Mouse (Mus musculus) heart, adult 2 months (tissue): Measurements from ENCODE around the gene Itga9. TPM values are rescaled to one million over a fixed set of nuclear protein-coding genes. Genes with fewer than 3 reads are reported as not detected.
A peak's percentile ranks its signal among the peaks of the same experiment; 100 is the strongest.

ENCODE experiments used
- DNase-seq, 2 experiments: peaks; one replicate each; pipeline ENCODE4 v3.0.0; 2021
- H3K27ac ChIP-seq: fragments of 200-600 bp; 2 replicates; pipeline ENCODE4 v1.8.1; 2022
- H3K27me3 ChIP-seq: fragments of 200-500 bp; 2 replicates; pipeline ENCODE4 v1.6.1; 2012; ENCODE audit warnings: mild to moderate bottlenecking, low read length, inconsistent platforms, mixed read lengths; ENCODE audit not compliant: control insufficient read depth, insufficient read depth
- H3K36me3 ChIP-seq: fragments of 200-500 bp; 2 replicates; pipeline ENCODE4 v1.6.1; 2012; ENCODE audit warnings: low read length, inconsistent platforms; ENCODE audit not compliant: control insufficient read depth, insufficient read depth
- H3K4me1 ChIP-seq: fragments of 200-500 bp; 2 replicates; pipeline ENCODE4 v1.6.1; 2011; ENCODE audit warnings: low read length; ENCODE audit not compliant: control insufficient read depth, insufficient read depth
- H3K4me3 ChIP-seq: fragments of 200-600 bp; 2 replicates; pipeline ENCODE4 v1.8.1; 2022
- H3K79me2 ChIP-seq: fragments of 200-500 bp; replicated peaks from 2 replicates; pipeline ENCODE4 v1.6.1; 2012; ENCODE audit warnings: mild to moderate bottlenecking, inconsistent platforms, low read length, moderate library complexity, mixed read lengths; ENCODE audit not compliant: control insufficient read depth, insufficient read depth
- H3K9ac ChIP-seq: fragments of 200-500 bp; 2 replicates; pipeline ENCODE4 v1.6.1; 2012; ENCODE audit warnings: low read depth, mild to moderate bottlenecking, control low read depth, inconsistent platforms, low read length, mixed read lengths
- CTCF ChIP-seq: fragments of 200-600 bp; IDR thresholded peaks from 2 replicates; pipeline ENCODE4 v1.8.1; 2022; ENCODE audit warnings: antibody characterized with exemption, mild to moderate bottlenecking, moderate library complexity
- EP300 ChIP-seq: fragments of 200-500 bp; IDR thresholded peaks from 2 replicates; pipeline ENCODE4 v1.6.1; 2011; ENCODE audit warnings: low read depth, low read length, control low read depth; ENCODE audit not compliant: insufficient read depth
- POLR2A ChIP-seq: fragments of 200-500 bp; IDR thresholded peaks from 2 replicates; pipeline ENCODE4 v1.6.1; 2011; ENCODE audit warnings: mild to moderate bottlenecking, low read depth, low read length, control low read depth; ENCODE audit not compliant: insufficient read depth
- WGBS: fragments of 180-500 bp; shearing (Covaris S2); methylation state at CpG from one replicate; pipeline ENCODE4 v1.1.7; 2018; 5-methylcytosine and 5-hydroxymethylcytosine counted together
- intact Hi-C: fragments of 180-260 bp; cut with DNase I; formaldehyde crosslinking; loops from one replicate; pipeline ENCODE4 v1.15.1; 2025
- polyA plus RNA-seq: library from polyadenylated mRNA; depleted of rRNA; stranded (reverse); fragments of >200 nt; gene quantifications from 2 replicates; pipeline ENCODE4 v1.2.3, GENCODE M21; 2012
- total RNA-seq, 2 experiments: library from RNA; stranded (reverse); gene quantifications; 2 replicates each; pipeline ENCODE4 v1.2.3; 2021

Itga9 gene
- total and polyA plus RNA-seq, 3 experiments, result 34.8 to 41.9 (median 35.3) TPM

DNA sequence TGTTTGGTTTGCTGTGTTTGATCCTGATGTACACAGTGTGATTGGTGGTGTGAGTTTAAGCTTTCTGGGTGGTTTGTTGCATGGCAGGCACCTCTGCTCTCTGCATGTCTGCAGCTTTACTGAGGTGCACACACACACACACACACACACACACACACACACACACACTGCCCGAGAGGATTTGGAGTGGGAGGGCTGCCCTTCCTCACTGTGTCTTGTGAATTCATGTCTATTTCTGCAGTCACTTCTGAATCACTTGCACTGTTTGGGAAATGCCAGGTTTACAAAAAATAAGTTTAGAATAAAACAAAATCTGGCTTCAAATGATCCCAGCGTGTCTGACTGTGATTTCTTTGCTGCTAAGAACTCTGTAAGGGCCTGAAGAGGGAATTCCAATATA is 294.2 kb downstream of the Itga9 start:
- H3K27me3 ChIP-seq, result no peaks in the 10 kb centered on the region
- no peak for DNase-seq
- TF ChIP-seq EP300 (no peak), CTCF (no peak), POLR2A (no peak)
- H3K9ac ChIP-seq, result no peak overlapping the region
- no peak overlapping the region for H3K4me3 ChIP-seq
- WGBS, result 81% methylated on average over 2 of the region's 2 CpGs
- H3K27ac ChIP-seq, result no peak overlapping the region
- no peaks in the 10 kb centered on the region for H3K36me3 ChIP-seq
- intact Hi-C loops, result no loop called here
- H3K4me1 ChIP-seq, result no peaks in the 10 kb centered on the region
- H3K79me2 ChIP-seq, result no peaks in the 10 kb centered on the region

GRCm38 (mm10) chr9:118901917-118902316 is 295.4 kb downstream of the Itga9 start:
- Histone ChIP-seq H3K9ac (no peak overlapping the region), H3K4me1 (no peaks in the 10 kb centered on the region), H3K79me2 (no peaks in the 10 kb centered on the region), H3K27me3 (no peaks in the 10 kb centered on the region), H3K4me3 (no peak overlapping the region), H3K27ac (no peak overlapping the region), H3K36me3 (no peaks in the 10 kb centered on the region)
- no peak for TF ChIP-seq CTCF
- no peak for TF ChIP-seq EP300
- TF ChIP-seq POLR2A, result no peak
- 82% methylated on average over 6 of the region's 6 CpGs for WGBS
- no peak for DNase-seq
- intact Hi-C loops, result no loop called here

DNA sequence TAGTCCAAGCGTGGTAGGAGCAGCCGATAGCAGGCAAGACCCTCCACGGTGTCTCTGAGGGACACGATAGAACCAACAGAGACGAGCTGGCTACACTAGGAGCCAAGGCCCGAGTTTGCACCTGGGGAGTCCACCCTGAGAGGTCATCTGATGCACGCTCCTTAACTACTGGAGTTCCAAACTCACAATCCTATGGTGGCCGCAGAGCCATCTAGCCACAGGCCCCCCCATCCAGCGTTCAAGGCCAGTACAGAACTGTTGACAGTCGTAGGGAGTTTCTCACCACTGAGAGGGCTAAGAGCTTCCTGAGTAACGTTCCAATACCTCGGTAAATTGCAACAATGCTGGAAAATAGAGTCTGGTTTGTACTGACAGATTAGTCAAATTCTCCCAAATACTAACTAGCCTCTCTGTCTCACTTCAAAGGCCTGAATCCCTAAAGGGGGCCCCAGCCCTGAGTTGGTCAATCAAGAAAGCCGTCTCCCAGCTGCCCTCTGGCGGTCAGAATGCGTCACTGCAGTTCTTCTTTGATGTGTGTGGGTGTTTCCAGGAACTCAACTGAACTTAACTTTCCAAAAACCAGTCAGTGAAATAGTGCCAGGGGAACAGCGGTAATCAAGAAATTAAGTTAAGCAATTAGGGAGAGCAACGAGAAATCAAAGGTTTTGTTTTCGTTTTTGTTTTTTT is 301.6 kb downstream of the Itga9 start:
- intact Hi-C loops, result loop anchor here (1.0 kb wide), 1 partner anchor 319 kb away; no protein-coding TSS in a partner anchor
- Histone ChIP-seq H3K79me2 (no peaks in the 10 kb centered on the region), H3K36me3 (no peaks in the 10 kb centered on the region), H3K9ac (no peak overlapping the region), H3K4me1 (no peaks in the 10 kb centered on the region), H3K27me3 (no peaks in the 10 kb centered on the region), H3K27ac (no peak overlapping the region), H3K4me3 (no peak overlapping the region)
- peak; percentile 78 to 83 for DNase-seq
- TF ChIP-seq POLR2A (no peak), EP300 (peak; percentile 74; the same call in 1 of the 2 replicates), CTCF (no peak; the same call in 1 of the 2 replicates)
- WGBS, result 50% methylated on average over 18 of the region's 18 CpGs

- TF ChIP-seq CTCF (no peak), POLR2A (no peak), EP300 (no peak)
- H3K4me3 ChIP-seq, result no peak overlapping the region
- DNase-seq, result no peak
- intact Hi-C loops, result no loop called here
- H3K9ac ChIP-seq, result no peak overlapping the region
- H3K4me1 ChIP-seq, result no peaks in the 10 kb centered on the region
- no peak overlapping the region for H3K27ac ChIP-seq
- H3K36me3 ChIP-seq, result no peaks in the 10 kb centered on the region
- no peaks in the 10 kb centered on the region for H3K79me2 ChIP-seq
- H3K27me3 ChIP-seq, result no peaks in the 10 kb centered on the region
- WGBS, result 80% methylated on average over 9 of the region's 9 CpGs
Observed at GRCm38 (mm10) chr9:118913048-118913447, 306.6 kb downstream of the Itga9 start.

GRCm38 (mm10) chr9:118913613-118914012 is 307.1 kb downstream of the Itga9 start:
- Histone ChIP-seq H3K4me1 (no peaks in the 10 kb centered on the region), H3K79me2 (no peaks in the 10 kb centered on the region), H3K27me3 (no peaks in the 10 kb centered on the region), H3K36me3 (no peaks in the 10 kb centered on the region), H3K27ac (no peak overlapping the region), H3K9ac (no peak overlapping the region), H3K4me3 (no peak overlapping the region)
- 49% methylated on average over 3 of the region's 3 CpGs for WGBS
- TF ChIP-seq POLR2A, result no peak
- no peak for TF ChIP-seq EP300
- TF ChIP-seq CTCF, result no peak
- intact Hi-C loops, result no loop called here
- DNase-seq, result no peak

GRCm38 (mm10) chr9:118914589-118914988 is 308.1 kb downstream of the Itga9 start:
- DNase-seq, result no peak
- TF ChIP-seq EP300, result no peak
- no peak for TF ChIP-seq POLR2A
- no peak for TF ChIP-seq CTCF
- Histone ChIP-seq H3K9ac (no peak overlapping the region), H3K4me3 (no peak overlapping the region), H3K36me3 (no peaks in the 10 kb centered on the region), H3K79me2 (no peaks in the 10 kb centered on the region), H3K27ac (no peak overlapping the region), H3K4me1 (no peaks in the 10 kb centered on the region), H3K27me3 (no peaks in the 10 kb centered on the region)
- 66% methylated on average over 8 of the region's 8 CpGs for WGBS
- intact Hi-C loops, result no loop called here
